Mouse (Mus musculus) cortical plate, adult 2 months (tissue): ENCODE measurements around the gene Lim2.

Experiments used
- CTCF ChIP-seq: fragments of 200-500 bp; IDR thresholded peaks from 2 replicates; pipeline ENCODE4 v1.5.1; 2011; ENCODE audit warnings: mild to moderate bottlenecking, control low read depth, low read length; ENCODE audit not compliant: insufficient read depth; ENCODE audit errors: extremely low read depth
- POLR2A ChIP-seq: fragments of 200-500 bp; IDR thresholded peaks from 2 replicates; pipeline ENCODE4 v1.6.1; 2011; ENCODE audit warnings: mild to moderate bottlenecking, low read length, control low read depth; ENCODE audit not compliant: insufficient read depth; ENCODE audit errors: extremely low read depth

DNA sequence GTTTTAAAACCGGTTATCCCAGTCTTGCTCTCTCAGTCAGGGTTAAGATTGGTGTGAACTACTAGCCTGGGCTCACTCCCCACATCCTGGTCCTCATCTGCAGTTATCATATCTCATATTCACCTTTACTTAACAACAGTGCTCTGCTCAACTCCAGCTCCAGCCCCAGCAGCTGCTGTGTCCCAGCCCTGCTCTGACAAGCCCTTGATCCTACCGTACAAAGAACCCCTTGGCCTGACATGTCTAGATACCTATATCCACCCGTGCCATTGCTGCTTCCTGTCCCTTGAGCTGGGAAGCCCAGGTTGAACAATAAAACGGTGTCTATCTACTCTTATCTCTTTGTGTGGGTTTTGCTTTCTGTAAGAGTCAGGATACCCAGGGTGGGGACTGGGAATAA, 2.0 kb downstream of the Lim2 start:
- no peak for TF ChIP-seq POLR2A
- no peak for TF ChIP-seq CTCF
